Mouse (Mus musculus): ENCODE data around the gene Fam172a. TPM values are rescaled to one million over a fixed set of nuclear protein-coding genes. Genes with fewer than 3 reads are reported as not detected.

The Fam172a gene
- polyA plus RNA-seq, 1 experiment: 38.4 TPM

GRCm38 (mm10) chr13:78121991-78122390 lies 420.2 kb downstream of the Fam172a start:
- H3K4me1 ChIP-seq (ENCODE audit: control insufficient read depth, insufficient read depth, low read length): no peaks in the 10 kb centered on the region
- no peak for TF ChIP-seq CTCF (IDR thresholded peaks at IDR 0.05; ENCODE audit: borderline replicate concordance, insufficient read depth, low read length)
- TF ChIP-seq POLR2A (IDR thresholded peaks at IDR 0.05; ENCODE audit: low read depth, low read length): no peak

DNA sequence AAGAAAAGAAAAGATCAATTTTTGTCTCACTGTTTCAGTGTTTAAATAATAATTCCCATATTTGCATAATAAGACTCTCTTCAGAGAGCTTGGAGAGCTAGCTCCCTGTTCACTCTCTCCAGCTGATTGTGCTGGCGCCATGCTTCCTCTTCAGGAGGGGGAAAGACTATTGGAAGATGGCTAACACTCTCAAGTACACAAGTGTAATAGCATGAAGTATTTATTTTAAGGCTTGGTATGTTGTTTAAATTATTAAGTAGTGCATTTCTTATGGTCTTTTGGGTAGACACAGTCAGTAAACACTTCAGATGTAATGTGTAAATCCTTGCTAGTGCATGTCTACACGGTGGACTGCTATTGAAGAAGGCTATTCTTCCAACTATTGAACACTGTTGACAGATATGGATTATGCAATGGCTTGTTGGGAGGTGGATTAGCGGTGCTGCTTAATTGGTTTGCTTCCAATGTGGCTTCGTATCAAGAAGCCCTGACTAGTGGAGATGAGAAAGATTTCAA lies 422.1 kb downstream of the Fam172a start:
- no peak overlapping the region for H3K27ac ChIP-seq (ENCODE audit: insufficient read depth, low read length)
- no peak overlapping the region for H3K4me3 ChIP-seq (ENCODE audit: insufficient read depth, low read length)
- TF ChIP-seq POLR2A (IDR thresholded peaks at IDR 0.05; ENCODE audit: low read depth, low read length): no peak
- TF ChIP-seq CTCF (IDR thresholded peaks at IDR 0.05; ENCODE audit: borderline replicate concordance, insufficient read depth, low read length): no peak

More at GRCm38 (mm10) chr13:78121991-78122390, 420.2 kb downstream of the Fam172a start:
- Histone ChIP-seq H3K27ac (ENCODE audit: insufficient read depth, low read length) (no peak overlapping the region), H3K4me3 (ENCODE audit: insufficient read depth, low read length) (no peak overlapping the region)

DNA sequence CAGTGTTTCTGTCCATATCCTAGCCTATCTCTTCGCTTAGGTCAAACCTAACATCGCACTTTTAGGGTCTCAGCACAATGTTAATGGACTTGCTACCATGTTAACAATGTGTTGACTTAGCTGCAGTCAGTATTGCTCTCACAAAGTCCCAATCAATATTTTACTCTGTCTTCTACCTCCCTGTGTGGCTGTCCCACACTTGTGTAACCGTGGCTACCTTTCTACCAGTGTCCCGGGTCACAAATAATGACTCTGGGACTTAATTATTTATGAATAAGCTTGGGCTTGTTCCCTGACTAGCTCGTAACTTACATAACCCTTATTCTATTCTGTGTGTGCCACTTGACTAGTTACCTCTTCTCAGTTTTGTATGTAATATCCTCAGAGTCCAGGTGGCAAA lies 455.6 kb downstream of the Fam172a start:
- Histone ChIP-seq H3K4me1 (ENCODE audit: control insufficient read depth, insufficient read depth, low read length) (no peaks in the 10 kb centered on the region), H3K4me3 (ENCODE audit: insufficient read depth, low read length) (no peak overlapping the region), H3K27ac (ENCODE audit: insufficient read depth, low read length) (no peak overlapping the region)
- no peak for TF ChIP-seq POLR2A (IDR thresholded peaks at IDR 0.05; ENCODE audit: low read depth, low read length)
- TF ChIP-seq CTCF (IDR thresholded peaks at IDR 0.05; ENCODE audit: borderline replicate concordance, insufficient read depth, low read length): no peak

More for the DNA sequence above, 422.1 kb downstream of the Fam172a start:
- H3K4me1 ChIP-seq (ENCODE audit: control insufficient read depth, insufficient read depth, low read length): no peaks in the 10 kb centered on the region

DNA sequence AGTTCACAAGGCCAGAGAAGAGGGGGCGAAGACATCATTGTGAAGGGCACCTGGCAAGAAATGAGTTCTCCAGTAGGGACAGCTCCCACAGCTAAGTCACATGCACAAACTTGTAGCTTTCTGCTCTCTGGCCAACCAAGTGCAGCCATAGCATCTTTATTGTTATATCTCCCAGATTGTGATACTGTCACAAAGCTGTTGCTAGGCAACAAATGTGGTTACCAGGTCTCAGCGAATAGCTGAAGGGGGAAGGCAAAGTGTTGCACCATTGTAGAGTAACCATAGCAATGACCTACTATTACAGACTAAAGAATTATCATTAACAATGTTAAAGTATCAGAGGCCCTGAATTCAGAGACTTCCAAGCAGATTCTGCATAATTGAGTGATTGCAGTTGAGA lies 460.3 kb downstream of the Fam172a start:
- H3K4me1 ChIP-seq (ENCODE audit: control insufficient read depth, insufficient read depth, low read length): no peaks in the 10 kb centered on the region
- TF ChIP-seq POLR2A (IDR thresholded peaks at IDR 0.05; ENCODE audit: low read depth, low read length) (no peak), CTCF (IDR thresholded peaks at IDR 0.05; ENCODE audit: borderline replicate concordance, insufficient read depth, low read length) (no peak)
- no peak overlapping the region for H3K27ac ChIP-seq (ENCODE audit: insufficient read depth, low read length)
- no peak overlapping the region for H3K4me3 ChIP-seq (ENCODE audit: insufficient read depth, low read length)

DNA sequence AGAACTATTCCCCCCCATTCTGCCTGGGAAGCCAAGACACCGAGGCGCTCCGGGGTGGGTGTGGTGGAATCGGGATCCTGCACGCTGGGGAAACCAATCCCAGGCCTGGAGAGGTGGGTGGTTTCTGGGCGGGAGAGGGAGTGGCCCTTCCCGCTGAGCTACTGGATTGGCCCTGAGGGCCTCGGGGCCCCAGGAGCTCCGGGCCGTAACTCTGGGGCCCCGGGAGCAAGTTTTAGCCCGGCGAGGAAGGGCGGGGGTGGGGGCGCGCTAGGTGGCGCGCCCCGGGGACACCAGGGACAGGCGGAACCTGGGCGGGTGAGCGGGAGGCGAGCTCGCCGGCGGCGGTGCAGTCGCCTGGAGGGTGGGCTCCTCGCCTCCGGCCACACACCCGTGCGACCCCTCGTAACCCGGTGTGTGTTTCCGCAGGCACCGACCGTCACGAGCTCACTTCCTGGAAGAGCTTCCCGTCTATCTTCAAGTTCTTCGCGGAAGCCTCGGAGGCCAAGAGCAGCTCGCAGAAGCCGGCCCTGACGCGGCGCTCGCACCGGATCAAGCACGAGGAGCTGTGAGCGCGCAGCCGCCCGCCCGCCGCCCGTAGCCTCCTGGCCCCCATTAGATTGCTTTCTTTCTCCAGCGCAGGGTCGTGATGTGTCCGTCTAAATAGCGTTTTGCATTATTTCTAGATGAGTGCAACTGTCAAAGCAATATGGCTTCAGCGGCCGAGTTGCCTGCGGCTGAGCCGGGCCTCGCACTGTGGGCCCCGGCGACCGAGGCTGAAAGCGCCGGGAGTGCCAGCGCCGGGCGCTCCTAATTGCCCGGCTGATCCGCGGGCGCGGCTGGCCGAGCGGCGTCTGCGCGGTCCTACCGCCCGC lies 461.5 kb downstream of the Fam172a start:
- Histone ChIP-seq H3K4me3 (ENCODE audit: insufficient read depth, low read length) (peak overlapping the region; percentile 75), H3K27ac (ENCODE audit: insufficient read depth, low read length) (0 out of 2 replicates have a peak overlapping the region, but pooled peaks have one; percentile 14), H3K4me1 (ENCODE audit: control insufficient read depth, insufficient read depth, low read length) (no peaks in the 10 kb centered on the region)
- TF ChIP-seq CTCF (IDR thresholded peaks at IDR 0.05; ENCODE audit: borderline replicate concordance, insufficient read depth, low read length) (no peak), POLR2A (IDR thresholded peaks at IDR 0.05; ENCODE audit: low read depth, low read length) (no peak)

DNA sequence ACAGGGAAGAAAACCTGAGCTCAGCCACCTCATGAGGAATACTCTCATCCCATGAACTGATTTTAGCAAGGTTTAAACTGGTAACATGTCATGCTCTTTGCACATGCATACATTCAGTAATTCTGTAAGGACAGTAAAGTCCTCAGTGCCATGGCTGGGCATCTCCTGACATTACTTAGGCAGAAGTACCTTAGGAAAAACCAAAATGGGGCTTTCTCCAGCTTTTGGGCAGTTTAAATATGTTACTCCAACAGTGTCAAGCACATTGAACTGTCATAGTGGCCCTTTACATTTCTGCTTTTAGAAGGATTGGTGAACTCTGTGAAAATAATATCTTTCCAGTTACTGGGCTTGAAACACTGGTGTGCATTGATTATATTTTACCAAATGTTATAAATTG lies 463.1 kb downstream of the Fam172a start:
- Histone ChIP-seq H3K4me3 (ENCODE audit: insufficient read depth, low read length) (no peak overlapping the region), H3K4me1 (ENCODE audit: control insufficient read depth, insufficient read depth, low read length) (no peaks in the 10 kb centered on the region), H3K27ac (ENCODE audit: insufficient read depth, low read length) (no peak overlapping the region)
- no peak for TF ChIP-seq POLR2A (IDR thresholded peaks at IDR 0.05; ENCODE audit: low read depth, low read length)
- no peak for TF ChIP-seq CTCF (IDR thresholded peaks at IDR 0.05; ENCODE audit: borderline replicate concordance, insufficient read depth, low read length)

DNA sequence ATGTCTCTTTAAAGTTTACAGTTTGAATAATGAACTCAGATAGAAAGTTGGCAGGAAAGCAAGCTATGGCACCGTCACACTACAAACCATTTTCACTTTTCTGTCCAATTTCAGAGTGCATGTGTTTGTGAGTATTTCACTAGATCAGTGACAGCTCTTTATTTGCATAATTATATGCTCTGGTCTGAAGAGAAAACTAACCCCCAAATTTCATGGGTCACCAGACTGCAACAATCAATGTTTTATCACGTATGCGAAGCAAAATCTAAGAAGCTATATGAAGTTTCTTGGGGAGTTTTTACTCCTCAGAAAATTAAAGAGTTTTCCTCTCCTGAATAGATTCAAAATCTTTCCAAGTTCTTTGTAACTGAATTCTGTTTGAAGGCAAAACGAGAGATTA lies 466.3 kb downstream of the Fam172a start:
- Histone ChIP-seq H3K4me3 (ENCODE audit: insufficient read depth, low read length) (no peak overlapping the region), H3K27ac (ENCODE audit: insufficient read depth, low read length) (no peak overlapping the region), H3K4me1 (ENCODE audit: control insufficient read depth, insufficient read depth, low read length) (no peaks in the 10 kb centered on the region)
- no peak for TF ChIP-seq POLR2A (IDR thresholded peaks at IDR 0.05; ENCODE audit: low read depth, low read length)
- no peak for TF ChIP-seq CTCF (IDR thresholded peaks at IDR 0.05; ENCODE audit: borderline replicate concordance, insufficient read depth, low read length)

DNA sequence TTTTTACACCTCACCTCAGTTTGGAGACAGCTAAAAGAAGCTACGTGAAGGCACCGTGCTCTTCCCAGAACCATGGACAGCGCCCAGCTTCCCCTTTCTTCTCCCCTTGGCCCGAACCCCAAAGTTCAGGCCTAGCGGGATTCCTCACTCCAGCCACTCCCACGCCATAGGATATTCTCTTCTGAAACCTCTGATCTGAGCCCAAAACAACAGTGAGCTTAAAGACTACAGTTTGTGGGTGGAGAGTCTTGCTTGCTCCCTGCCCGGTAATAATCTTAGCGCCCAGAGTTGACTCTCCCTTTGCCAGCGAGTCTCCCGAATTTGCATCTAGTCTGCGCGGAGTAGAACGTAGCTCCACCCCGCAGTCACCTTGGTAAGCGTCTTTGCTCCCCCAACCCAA lies 469.5 kb downstream of the Fam172a start:
- no peak overlapping the region for H3K27ac ChIP-seq (ENCODE audit: insufficient read depth, low read length)
- no peak overlapping the region for H3K4me3 ChIP-seq (ENCODE audit: insufficient read depth, low read length)
- H3K4me1 ChIP-seq (ENCODE audit: control insufficient read depth, insufficient read depth, low read length): no peaks in the 10 kb centered on the region
- no peak for TF ChIP-seq POLR2A (IDR thresholded peaks at IDR 0.05; ENCODE audit: low read depth, low read length)

DNA sequence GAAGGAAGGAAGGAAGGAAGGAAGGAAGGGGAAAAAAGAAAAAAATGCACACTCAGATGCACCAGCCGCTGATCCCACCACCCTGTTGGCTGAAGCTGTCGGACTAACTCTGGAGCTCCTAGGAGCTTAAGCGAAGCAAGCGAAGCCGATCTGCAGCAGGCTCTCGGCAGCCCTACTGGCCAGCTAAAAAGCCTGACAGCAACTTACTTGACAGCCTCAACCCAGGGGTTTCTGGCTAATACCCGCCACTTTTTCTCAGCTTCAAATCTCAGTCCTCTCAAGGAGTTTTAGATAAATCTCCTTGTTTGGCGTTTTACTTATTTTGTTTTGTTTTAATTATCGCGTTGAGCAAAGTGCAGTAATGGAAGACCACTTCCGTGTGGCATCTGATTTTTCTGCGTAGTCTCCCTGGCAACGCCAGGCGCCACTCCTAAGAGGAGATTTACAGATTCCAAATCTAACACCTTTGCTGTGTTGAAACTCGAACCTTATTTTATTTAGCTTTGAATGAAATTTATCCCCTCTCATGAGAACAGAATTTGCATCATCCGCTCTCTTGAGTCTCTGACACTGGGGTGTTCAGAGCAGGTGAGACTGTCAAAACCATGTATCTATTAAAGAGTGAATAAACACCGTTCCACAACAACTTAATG lies 470.3 kb downstream of the Fam172a start:
- Histone ChIP-seq H3K4me3 (ENCODE audit: insufficient read depth, low read length) (no peak overlapping the region), H3K27ac (ENCODE audit: insufficient read depth, low read length) (no peak overlapping the region), H3K4me1 (ENCODE audit: control insufficient read depth, insufficient read depth, low read length) (no peaks in the 10 kb centered on the region)
- no peak for TF ChIP-seq POLR2A (IDR thresholded peaks at IDR 0.05; ENCODE audit: low read depth, low read length)
- no peak for TF ChIP-seq CTCF (IDR thresholded peaks at IDR 0.05; ENCODE audit: borderline replicate concordance, insufficient read depth, low read length)

DNA sequence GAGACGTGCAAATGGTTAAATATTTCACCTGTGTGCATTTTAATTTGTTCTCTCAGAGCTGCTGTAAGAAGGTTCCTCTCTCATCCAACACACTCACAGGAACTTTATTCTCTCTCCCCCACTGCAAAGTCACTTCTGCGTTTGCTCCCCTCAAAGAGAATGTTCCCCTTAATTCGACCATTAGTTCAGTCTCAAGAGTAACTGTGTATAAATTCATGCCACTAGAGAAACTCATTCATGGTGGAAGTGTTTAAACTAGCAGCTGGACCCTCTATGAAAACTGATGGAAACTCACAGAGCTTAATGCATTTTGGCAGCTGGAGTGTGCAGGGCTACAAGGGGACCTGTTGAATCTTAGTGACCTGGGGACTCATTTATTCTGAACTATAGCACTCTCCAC lies 471.0 kb downstream of the Fam172a start:
- TF ChIP-seq POLR2A (IDR thresholded peaks at IDR 0.05; ENCODE audit: low read depth, low read length): no peak
- no peak for TF ChIP-seq CTCF (IDR thresholded peaks at IDR 0.05; ENCODE audit: borderline replicate concordance, insufficient read depth, low read length)
- Histone ChIP-seq H3K4me1 (ENCODE audit: control insufficient read depth, insufficient read depth, low read length) (no peaks in the 10 kb centered on the region), H3K27ac (ENCODE audit: insufficient read depth, low read length) (no peak overlapping the region), H3K4me3 (ENCODE audit: insufficient read depth, low read length) (no peak overlapping the region)
